Mouse (Mus musculus) effector memory CD4-positive, alpha-beta T cell, adult 7 months (primary cell): ENCODE measurements around the gene Nlrp9b. TPM values are rescaled to one million over a fixed set of nuclear protein-coding genes. Genes with fewer than 3 reads are reported as not detected.

Experiments
- polyA plus RNA-seq: library from polyadenylated mRNA; unstranded; fragments of 100-300 nt; shearing (Covaris generic); gene quantifications from one replicate; pipeline ENCODE4 v1.2.1, GENCODE M21; 2017

Nlrp9b gene
- polyA plus RNA-seq = 0.26 TPM

GRCm38 (mm10) chr7:19991165-19991564 lies at the start of gene Nlrp9b:
TSS of gene Nlrp9b (plus strand) at chr7:19991465.

GRCm38 (mm10) chr7:19950589-19950988 lies 40.7 kb upstream of the Nlrp9b start, which contains the start of gene Igsf23:
TSS of gene Igsf23 (minus strand) at chr7:19950756.

GRCm38 (mm10) chr7:19964985-19965579 lies 26.2 kb upstream of the Nlrp9b start, which contains the start of gene Ceacam20:
TSS of gene Ceacam20 (plus strand) at chr7:19965412.

GRCm38 (mm10) chr7:20099380-20099779 lies 108.1 kb downstream of the Nlrp9b start, which contains the start of gene Vmn1r91:
TSS of gene Vmn1r91 (plus strand) at chr7:20099680.

GRCm38 (mm10) chr7:20122479-20122878 lies 131.2 kb downstream of the Nlrp9b start, which contains the start of gene Gm16442:
TSS of gene Gm16442 (minus strand) at chr7:20122579.

Other genes starting within 250 kb of the Nlrp9b start
- gene Nectin2, start 241.0 kb upstream of the Nlrp9b start, polyA plus RNA-seq = not detected
- 0.65 TPM for gene Bcam, start 220.4 kb upstream of the Nlrp9b start, polyA plus RNA-seq
- gene Cblc, start 194.7 kb upstream of the Nlrp9b start, polyA plus RNA-seq = not detected
- gene Bcl3, start 168.7 kb upstream of the Nlrp9b start, polyA plus RNA-seq = 199 TPM
- not detected for gene Gm19345, start 139.5 kb upstream of the Nlrp9b start, polyA plus RNA-seq
- gene Ceacam16, start 130.2 kb upstream of the Nlrp9b start, polyA plus RNA-seq = not detected
- gene Ceacam19, start 103.5 kb upstream of the Nlrp9b start, polyA plus RNA-seq = not detected
- 42.3 TPM for gene Pvr, start 70.3 kb upstream of the Nlrp9b start, polyA plus RNA-seq
- 0.94 TPM for gene Igsf23, start 40.7 kb upstream of the Nlrp9b start, polyA plus RNA-seq
- gene Ceacam20, start 26.1 kb upstream of the Nlrp9b start, polyA plus RNA-seq = 0.18 TPM
- 0.87 TPM for gene Vmn1r91, start 108.2 kb downstream of the Nlrp9b start, polyA plus RNA-seq
- gene Gm16442, start 131.1 kb downstream of the Nlrp9b start, polyA plus RNA-seq = not detected
- gene Vmn1r93, start 147.6 kb downstream of the Nlrp9b start, polyA plus RNA-seq = not detected
- not detected for gene Vmn1r94, start 176.9 kb downstream of the Nlrp9b start, polyA plus RNA-seq
- 0.55 TPM for gene Vmn1r95, start 202.2 kb downstream of the Nlrp9b start, polyA plus RNA-seq
- gene Gm6164, start 214.1 kb downstream of the Nlrp9b start, polyA plus RNA-seq = not detected
- not detected for gene Gm4498, start 242.4 kb downstream of the Nlrp9b start, polyA plus RNA-seq